Mouse (Mus musculus) heart, adult 8-10 months (tissue): ENCODE results near the gene Bnc2. TPM values are rescaled to one million over a fixed set of nuclear protein-coding genes. Genes with fewer than 3 reads are reported as not detected.

Experiments used
- DNase-seq: peaks from one replicate; pipeline ENCODE4 v3.0.0; 2022; ENCODE audit warnings: low spot score
- total RNA-seq, 4 experiments: library from RNA; stranded (reverse); gene quantifications; 2 replicates each; pipeline ENCODE4 v1.2.4; 2022

Bnc2 gene
- total RNA-seq, result 1 to 10 TPM; 5.2 to 6.7 (median 5.5) TPM

- no peak for DNase-seq
Observed at GRCm38 (mm10) chr4:84675171-84675973, at the start of gene Bnc2. Gene Bnc2, minus strand, starts transcription at chr4:84675275.

- no peak for DNase-seq
Observed at GRCm38 (mm10) chr4:84707961-84708360, 32.9 kb upstream of the Bnc2 start.

- DNase-seq, result no peak
Observed at GRCm38 (mm10) chr4:84685521-84686366, 10.7 kb upstream of the Bnc2 start.

GRCm38 (mm10) chr4:84685009-84685408 is 9.9 kb upstream of the Bnc2 start:
- DNase-seq, result no peak

- no peak for DNase-seq
Observed at GRCm38 (mm10) chr4:84675974-84676315, 870 bp upstream of the Bnc2 start.

GRCm38 (mm10) chr4:84674318-84675170 is 531 bp downstream of the Bnc2 start:
- no peak for DNase-seq

- DNase-seq, result no peak
Observed at GRCm38 (mm10) chr4:84673681-84674307, 1.3 kb downstream of the Bnc2 start.

- no peak for DNase-seq
Observed at GRCm38 (mm10) chr4:84672181-84672791, 2.8 kb downstream of the Bnc2 start.

- no peak for DNase-seq
Observed at GRCm38 (mm10) chr4:84670996-84671395, 4.1 kb downstream of the Bnc2 start.

GRCm38 (mm10) chr4:84669650-84670049 is 5.4 kb downstream of the Bnc2 start:
- DNase-seq, result no peak

GRCm38 (mm10) chr4:84668949-84669605 is 6.0 kb downstream of the Bnc2 start:
- DNase-seq, result no peak

GRCm38 (mm10) chr4:84668226-84668625 is 6.8 kb downstream of the Bnc2 start:
- DNase-seq, result no peak

GRCm38 (mm10) chr4:84662228-84663065 is 12.6 kb downstream of the Bnc2 start:
- DNase-seq, result no peak

- no peak for DNase-seq
Observed at GRCm38 (mm10) chr4:84661341-84661740, 13.7 kb downstream of the Bnc2 start.

GRCm38 (mm10) chr4:84651786-84652185 is 23.3 kb downstream of the Bnc2 start:
- DNase-seq, result no peak

GRCm38 (mm10) chr4:84646576-84646975 is 28.5 kb downstream of the Bnc2 start:
- no peak for DNase-seq

GRCm38 (mm10) chr4:84639166-84639565 is 35.9 kb downstream of the Bnc2 start:
- DNase-seq, result no peak

GRCm38 (mm10) chr4:84637641-84638040 is 37.4 kb downstream of the Bnc2 start:
- no peak for DNase-seq

- DNase-seq, result no peak
Observed at GRCm38 (mm10) chr4:84634751-84635150, 40.3 kb downstream of the Bnc2 start.

- no peak for DNase-seq
Observed at GRCm38 (mm10) chr4:84633991-84634390, 41.1 kb downstream of the Bnc2 start.
